Mouse (Mus musculus) ES-E14 (cell line): ENCODE data around the gene Kank3. TPM values are rescaled to one million over a fixed set of nuclear protein-coding genes. Genes with fewer than 3 reads are reported as not detected.

ENCODE experiments used
- DNase-seq: peaks from one replicate; pipeline ENCODE4 v3.0.0-alpha.2; 2013; ENCODE audit warnings: low read depth, low spot score
- H3K27ac ChIP-seq: 2 replicates; pipeline ENCODE4 v1.5.1; 2012; ENCODE audit warnings: low read depth, mild to moderate bottlenecking, low read length, moderate library complexity, mixed read lengths; ENCODE audit not compliant: poor library complexity, insufficient read depth, severe bottlenecking
- H3K36me3 ChIP-seq: 2 replicates; pipeline ENCODE4 v1.6.1; 2012; ENCODE audit warnings: mild to moderate bottlenecking, low read length, moderate library complexity, mixed read lengths; ENCODE audit not compliant: control insufficient read depth, poor library complexity, insufficient read depth, severe bottlenecking
- H3K4me1 ChIP-seq, 2 experiments: fragments of 150-350 bp in 1 of 2; sonication (generic) in 1 of 2; 2 replicates each; pipeline ENCODE4 v1.6.1; 2012; ENCODE audit warnings: low read length in 2 of 2, mild to moderate bottlenecking in 1 of 2, mixed read lengths in 1 of 2; ENCODE audit not compliant: control insufficient read depth in 2 of 2, insufficient read depth in 2 of 2, poor library complexity in 1 of 2
- H3K4me3 ChIP-seq, 2 experiments: fragments of 150-350 bp in 1 of 2; sonication (generic) in 1 of 2; 2 replicates each; pipeline ENCODE4 v1.5.1; 2012; ENCODE audit warnings: low read length in 2 of 2, low read depth in 1 of 2, mild to moderate bottlenecking in 1 of 2, mixed read lengths in 1 of 2; ENCODE audit not compliant: insufficient read depth in 1 of 2, poor library complexity in 1 of 2, severe bottlenecking in 1 of 2
- H3K9ac ChIP-seq: 2 replicates; pipeline ENCODE4 v1.6.1; 2012; ENCODE audit warnings: low read depth, mild to moderate bottlenecking, low read length, mixed read lengths; ENCODE audit not compliant: poor library complexity, insufficient read depth, severe bottlenecking
- H3K9me3 ChIP-seq: fragments of 150-350 bp; sonication (generic); 2 replicates; pipeline ENCODE4 v1.6.1; 2012; ENCODE audit warnings: low read depth, mild to moderate bottlenecking, low read length; ENCODE audit not compliant: control insufficient read depth, insufficient read depth
- CHD2 ChIP-seq: IDR thresholded peaks from 2 replicates; pipeline ENCODE4 v1.6.1; 2014; ENCODE audit warnings: mild to moderate bottlenecking, low read depth, low read length, inconsistent platforms
- HCFC1 ChIP-seq: IDR thresholded peaks from 2 replicates; pipeline ENCODE4 v1.6.1; 2012; ENCODE audit warnings: low read length, inconsistent platforms, borderline replicate concordance; ENCODE audit not compliant: insufficient read depth
- MAFK ChIP-seq: IDR thresholded peaks from 2 replicates; pipeline ENCODE4 v1.6.1; 2014; ENCODE audit warnings: mild to moderate bottlenecking, low read depth, low read length, inconsistent platforms; ENCODE audit not compliant: insufficient read depth
- ZC3H11A ChIP-seq: IDR thresholded peaks from 2 replicates; pipeline ENCODE4 v1.6.1; 2012; ENCODE audit warnings: low read depth, mild to moderate bottlenecking, inconsistent platforms, low read length, borderline replicate concordance
- ZNF384 ChIP-seq: IDR thresholded peaks from 2 replicates; pipeline ENCODE4 v1.6.1; 2012; ENCODE audit warnings: low read depth, low read length, inconsistent platforms
- in situ Hi-C, 2 experiments: fragments of 600-800 bp; cut with MboI; formaldehyde crosslinking; loops; one replicate each; pipeline ENCODE4 v1.15.1; 2025; ENCODE audit warnings: low sequenced_read_pairs in 2 of 2, inconsistent platforms in 1 of 2; ENCODE audit not compliant: unreplicated experiment in 2 of 2
- total RNA-seq: library from RNA; depleted of rRNA; stranded (reverse); fragments of 300-350 nt; gene quantifications from 2 replicates; pipeline ENCODE4 v1.2.3, GENCODE M21; 2012

The Kank3 gene
- total RNA-seq, 1 experiment: 81.1 TPM

- Histone ChIP-seq H3K4me1 (peaks cover 12 to 22% of the 10 kb centered on the region in 2 experiments), H3K9me3 (no peaks in the 10 kb centered on the region), H3K36me3 (peaks cover 11% of the 10 kb centered on the region), H3K27ac (no peak overlapping the region), H3K4me3 (no peak overlapping the region), H3K9ac (no peak overlapping the region)
- in situ Hi-C loops: no loop called here
- no peak for TF ChIP-seq ZNF384
- TF ChIP-seq HCFC1: no peak
- TF ChIP-seq MAFK: no peak
- no peak for TF ChIP-seq ZC3H11A
- TF ChIP-seq CHD2: no peak
- no peak for DNase-seq
These were observed 5.1 kb downstream of the Kank3 start for GRCm38 (mm10) chr17:33815399-33815798.

- TF ChIP-seq MAFK (no peak), CHD2 (no peak), ZNF384 (no peak), HCFC1 (no peak), ZC3H11A (no peak)
- Histone ChIP-seq H3K4me1 (peaks cover 11 to 16% of the 10 kb centered on the region in 2 experiments), H3K9ac (peak overlapping the region; percentile 88; the same call in 1 of the 2 replicates), H3K9me3 (no peaks in the 10 kb centered on the region), H3K27ac (no peak overlapping the region), H3K4me3 (peak overlapping the region; percentile 61 to 77), H3K36me3 (peaks cover 17% of the 10 kb centered on the region)
- no peak for DNase-seq
- in situ Hi-C loops: no loop called here
These were observed 6.3 kb downstream of the Kank3 start for GRCm38 (mm10) chr17:33816612-33817011.

- peak; percentile 91 for DNase-seq
- H3K9me3 ChIP-seq: no peaks in the 10 kb centered on the region
- H3K27ac ChIP-seq: peak overlapping the region; percentile 79
- peak overlapping the region; percentile 91 for H3K9ac ChIP-seq
- peak overlapping the region; percentile 61 to 77 for H3K4me3 ChIP-seq
- in situ Hi-C loops: no loop called here
- H3K36me3 ChIP-seq: peaks cover 24% of the 10 kb centered on the region
- peaks cover 5 to 18% of the 10 kb centered on the region in 2 experiments for H3K4me1 ChIP-seq
- TF ChIP-seq HCFC1 (no peak), CHD2 (0 out of 2 replicates have a peak, but pooled peaks have one; percentile 23)
These were observed 7.1 kb downstream of the Kank3 start for GRCm38 (mm10) chr17:33817184-33817968.

GRCm38 (mm10) chr17:33817969-33818643, 7.8 kb downstream of the Kank3 start:
- TF ChIP-seq CHD2 (no peak), MAFK (no peak), ZC3H11A (no peak), HCFC1 (no peak), ZNF384 (no peak)
- Histone ChIP-seq H3K4me3 (peak overlapping the region; percentile 61 to 69), H3K36me3 (peaks cover 32% of the 10 kb centered on the region), H3K9me3 (no peaks in the 10 kb centered on the region), H3K27ac (peak overlapping the region; percentile 73), H3K9ac (peak overlapping the region; percentile 91), H3K4me1 (peaks cover 4 to 12% of the 10 kb centered on the region in 2 experiments)
- in situ Hi-C loops: no loop called here
- no peak for DNase-seq
